Mouse (Mus musculus): Measurements from ENCODE around the gene Abhd2.

The Abhd2 gene

GRCm38 (mm10) chr7:79275345-79275744 lies 2.3 kb downstream of the Abhd2 start:
- ChIA-PET CTCF (interaction anchor here in 1 of 4 experiments (2.8 kb wide), 1 partner anchor 70 kb away, joined by 7 read pairs; no protein-coding TSS in a partner anchor), POLR2A (interaction anchor here in 3 of 4 experiments (0.6 to 8.5 kb wide), 13 partner anchors 10 to 486 kb away, joined by 3 to 99 read pairs (median 3); no protein-coding TSS in a partner anchor)

GRCm38 (mm10) chr7:79278432-79278831 lies 5.4 kb downstream of the Abhd2 start:
- POLR2A ChIA-PET: interaction anchor here in 3 of 4 experiments (0.6 to 11.9 kb wide), 11 partner anchors 8 to 220 kb away, joined by 3 to 102 read pairs (median 5); partner anchors contain the start of gene Mfge8 (in 1 of the 3)

GRCm38 (mm10) chr7:79279376-79280029 lies 6.5 kb downstream of the Abhd2 start:
- CTCF ChIA-PET: interaction anchor here in 3 of 4 experiments (0.5 to 1.9 kb wide), 4 partner anchors 33 to 732 kb away, joined by 3 to 5 read pairs (median 4); no protein-coding TSS in a partner anchor

More at GRCm38 (mm10) chr7:79278432-79278831, 5.4 kb downstream of the Abhd2 start:
- CTCF ChIA-PET: interaction anchor here in 2 of 4 experiments (1.1 to 1.9 kb wide), 3 partner anchors 32 to 220 kb away, joined by 3 to 6 read pairs (median 5); no protein-coding TSS in a partner anchor

GRCm38 (mm10) chr7:79282883-79283670 lies 10.1 kb downstream of the Abhd2 start:
- ChIA-PET CTCF (interaction anchor here in 3 of 4 experiments (0.6 to 2.3 kb wide), 6 partner anchors 22 to 194 kb away, joined by 3 to 9 read pairs (median 4); no protein-coding TSS in a partner anchor), POLR2A (interaction anchor here in 3 of 4 experiments (0.5 to 11.9 kb wide), 16 partner anchors 10 to 136 kb away, joined by 3 to 102 read pairs (median 4); partner anchors contain the start of genes Abhd2 (in 3 of the 3) and Mfge8 (in 1 of the 3))

More at GRCm38 (mm10) chr7:79279376-79280029, 6.5 kb downstream of the Abhd2 start:
- POLR2A ChIA-PET: interaction anchor here in 3 of 4 experiments (0.6 to 11.9 kb wide), 13 partner anchors 8 to 130 kb away, joined by 3 to 102 read pairs (median 5); partner anchors contain the start of gene Mfge8 (in 1 of the 3)

DNA sequence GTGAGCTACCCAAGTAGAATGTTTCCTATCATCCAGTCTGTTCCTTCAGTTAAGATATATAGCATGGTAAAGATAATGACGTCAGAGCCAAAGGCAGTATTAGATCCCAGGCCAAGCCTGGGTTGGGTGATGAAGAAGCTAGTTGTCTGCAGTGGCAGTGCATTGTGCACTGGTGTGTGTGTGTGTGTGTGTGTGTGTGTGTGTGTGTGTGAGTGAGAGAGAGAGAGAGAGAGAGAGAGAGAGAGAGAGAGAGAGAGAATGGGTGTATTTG lies 10.6 kb downstream of the Abhd2 start:
- CTCF ChIA-PET: interaction anchor here in 3 of 4 experiments (0.6 to 2.3 kb wide), 6 partner anchors 22 to 195 kb away, joined by 3 to 9 read pairs (median 4); no protein-coding TSS in a partner anchor
- POLR2A ChIA-PET: interaction anchor here in 3 of 4 experiments (0.5 to 11.9 kb wide), 13 partner anchors 10 to 135 kb away, joined by 3 to 102 read pairs (median 5); partner anchors contain the start of genes Abhd2 (in 3 of the 3) and Mfge8 (in 1 of the 3)

DNA sequence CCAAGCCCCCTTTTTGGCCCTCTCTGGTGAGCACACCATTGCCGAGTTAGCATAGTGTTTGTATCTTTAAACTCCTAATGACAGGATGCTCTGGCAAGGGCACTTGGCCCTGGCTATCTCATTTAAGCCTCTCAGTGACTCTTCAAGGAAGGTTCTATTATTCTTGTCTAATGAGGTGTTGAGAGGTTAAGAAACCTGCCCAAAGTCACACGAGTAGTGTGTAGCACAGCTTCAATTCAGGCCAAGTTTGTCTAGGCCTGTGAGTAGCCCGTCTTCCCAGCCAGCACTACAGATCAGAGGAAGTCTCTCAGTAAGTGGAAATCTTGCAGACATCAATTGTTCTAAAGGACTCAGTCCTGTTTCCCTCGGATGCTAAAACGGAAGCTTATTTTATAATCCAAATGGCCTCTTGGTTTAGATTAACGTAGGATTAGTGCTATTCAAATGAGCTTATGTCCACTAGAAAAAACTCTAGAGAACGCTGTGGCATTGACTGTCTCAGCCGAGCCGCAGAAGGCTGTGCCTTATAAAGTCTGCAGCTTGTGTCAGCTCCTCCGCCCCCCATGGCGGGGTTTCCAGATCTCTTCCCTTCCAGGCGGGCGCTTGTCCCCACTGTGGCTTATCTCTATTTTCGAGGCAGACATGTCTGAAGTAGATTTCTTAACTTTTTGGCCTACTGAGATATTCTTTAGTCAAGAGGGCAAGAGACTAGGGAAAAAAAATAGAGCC lies 11.3 kb downstream of the Abhd2 start:
- CTCF ChIA-PET: interaction anchor here in 3 of 4 experiments (0.8 to 2.3 kb wide), 6 partner anchors 21 to 195 kb away, joined by 3 to 9 read pairs (median 4); no protein-coding TSS in a partner anchor
- POLR2A ChIA-PET: interaction anchor here (0.8 to 11.9 kb wide), 16 partner anchors 9 to 114 kb away, joined by 3 to 102 read pairs (median 4); partner anchors contain the start of gene Abhd2 (in 3 of the 4)

- POLR2A ChIA-PET: interaction anchor here (0.5 to 11.9 kb wide), 11 partner anchors 9 to 65 kb away, joined by 3 to 102 read pairs (median 3); partner anchors contain the start of gene Abhd2 (in 2 of the 4)
- CTCF ChIA-PET: interaction anchor here in 2 of 4 experiments (0.8 to 2.3 kb wide), 3 partner anchors 61 to 65 kb away, joined by 3 to 9 read pairs (median 3); no protein-coding TSS in a partner anchor
Measured at GRCm38 (mm10) chr7:79284889-79285280, 11.9 kb downstream of the Abhd2 start.

GRCm38 (mm10) chr7:79285408-79285807 lies 12.4 kb downstream of the Abhd2 start:
- CTCF ChIA-PET: interaction anchor here in 2 of 4 experiments (0.6 to 2.3 kb wide), 3 partner anchors 21 to 64 kb away, joined by 3 to 9 read pairs (median 3); no protein-coding TSS in a partner anchor
- POLR2A ChIA-PET: interaction anchor here (0.5 to 11.9 kb wide), 9 partner anchors 8 to 64 kb away, joined by 3 to 102 read pairs (median 4); partner anchors contain the start of gene Abhd2 (in 2 of the 4)

DNA sequence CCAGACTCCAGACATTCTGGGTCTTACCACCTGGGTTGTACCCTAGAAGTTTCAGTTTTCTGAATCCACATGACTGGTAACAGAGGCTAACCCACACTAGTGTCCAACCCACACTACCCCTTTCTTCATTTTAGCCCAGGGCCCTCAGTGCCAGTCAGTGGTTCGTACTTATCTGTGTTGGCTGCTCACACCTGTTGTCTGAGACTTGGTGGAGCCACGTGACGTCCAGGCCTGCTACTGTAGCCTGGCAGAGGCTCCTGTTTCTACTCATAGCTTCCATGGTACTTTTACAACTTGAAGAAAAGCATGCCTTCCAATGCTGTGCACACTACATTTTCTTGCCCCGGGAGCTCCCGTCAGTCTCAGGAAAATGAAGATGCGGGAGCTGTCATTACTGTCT lies 14.2 kb downstream of the Abhd2 start:
- ChIA-PET POLR2A (interaction anchor here (0.6 to 11.9 kb wide), 13 partner anchors 8 to 154 kb away, joined by 3 to 102 read pairs (median 3); partner anchors contain the start of genes Abhd2 (in 2 of the 4) and Mfge8 (in 1 of the 4)), CTCF (interaction anchor here in 3 of 4 experiments (0.6 to 1.1 kb wide), 4 partner anchors 12 to 305 kb away, joined by 3 to 5 read pairs (median 3); no protein-coding TSS in a partner anchor)

- ChIA-PET POLR2A (interaction anchor here (0.6 to 11.9 kb wide), 18 partner anchors 9 to 154 kb away, joined by 3 to 102 read pairs (median 3); partner anchors contain the start of genes Abhd2 (in 2 of the 4) and Mfge8 (in 1 of the 4)), CTCF (interaction anchor here in 2 of 4 experiments (0.9 to 1.1 kb wide), 4 partner anchors 11 to 62 kb away, joined by 3 read pairs; no protein-coding TSS in a partner anchor)
Measured at GRCm38 (mm10) chr7:79287928-79288327, 14.9 kb downstream of the Abhd2 start.

DNA sequence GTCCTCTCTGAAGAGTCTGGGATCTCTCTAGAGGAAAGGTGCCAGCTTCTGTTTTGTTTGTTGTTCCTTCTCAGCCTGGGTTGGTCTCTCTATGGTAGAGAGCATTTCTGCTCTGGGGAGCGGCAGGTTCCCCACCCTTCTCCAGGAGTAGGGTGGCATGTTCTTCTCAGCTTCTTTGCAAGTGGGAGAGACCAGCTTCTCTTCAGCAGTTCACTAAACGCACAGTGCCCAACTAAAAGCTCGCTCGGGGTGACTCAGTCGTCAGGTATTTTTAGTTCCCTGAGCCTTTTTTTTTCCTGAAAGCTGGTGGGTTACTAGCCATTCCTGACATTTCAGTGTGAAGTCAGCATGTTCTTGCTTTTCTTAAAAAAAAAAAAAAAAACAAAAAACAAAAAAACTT lies 15.4 kb downstream of the Abhd2 start:
- CTCF ChIA-PET: interaction anchor here in 2 of 4 experiments (0.6 to 1.1 kb wide), 4 partner anchors 11 to 61 kb away, joined by 3 read pairs; no protein-coding TSS in a partner anchor
- POLR2A ChIA-PET: interaction anchor here (0.6 to 11.9 kb wide), 15 partner anchors 9 to 147 kb away, joined by 3 to 102 read pairs (median 3); partner anchors contain the start of gene Abhd2 (in 2 of the 4)

DNA sequence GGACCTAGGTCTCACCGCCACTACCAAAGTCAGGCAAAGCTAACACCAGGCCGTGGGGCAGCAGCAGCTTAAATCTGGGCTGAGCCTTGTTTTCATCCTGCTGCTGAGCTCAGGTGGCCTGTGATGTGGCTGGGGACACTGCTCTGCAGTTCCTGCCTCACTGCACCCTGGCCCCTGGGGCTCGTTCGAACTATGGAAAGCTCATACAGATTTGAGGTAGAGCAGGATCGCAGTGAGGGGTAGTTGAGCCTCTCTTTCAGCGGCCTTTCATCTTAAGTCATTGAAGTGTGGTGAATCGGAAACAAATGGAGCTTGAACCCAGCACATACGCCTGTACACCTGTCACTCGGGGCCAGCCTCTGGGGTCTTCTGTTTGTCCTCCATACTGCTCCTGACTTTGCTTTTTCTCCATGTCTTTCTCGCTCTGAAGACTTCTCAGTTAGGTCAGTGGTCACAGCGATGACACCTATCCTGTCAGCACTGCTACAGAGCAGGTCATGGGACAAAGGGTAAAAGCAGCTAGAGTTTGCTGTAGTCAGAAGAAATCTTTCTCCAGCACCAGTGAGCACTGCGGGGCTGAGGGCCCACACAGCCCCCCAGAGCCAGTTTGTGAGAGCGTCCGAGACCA lies 20.7 kb downstream of the Abhd2 start:
- CTCF ChIA-PET: interaction anchor here in 3 of 4 experiments (0.5 to 1.2 kb wide), 7 partner anchors 9 to 257 kb away, joined by 3 to 21 read pairs (median 4); no protein-coding TSS in a partner anchor
- POLR2A ChIA-PET: interaction anchor here (0.6 to 9.6 kb wide), 20 partner anchors 8 to 398 kb away, joined by 3 to 102 read pairs (median 4); partner anchors contain the start of genes Abhd2 (in 2 of the 4), Aen (in 1 of the 4) and Rlbp1 (in 1 of the 4)

DNA sequence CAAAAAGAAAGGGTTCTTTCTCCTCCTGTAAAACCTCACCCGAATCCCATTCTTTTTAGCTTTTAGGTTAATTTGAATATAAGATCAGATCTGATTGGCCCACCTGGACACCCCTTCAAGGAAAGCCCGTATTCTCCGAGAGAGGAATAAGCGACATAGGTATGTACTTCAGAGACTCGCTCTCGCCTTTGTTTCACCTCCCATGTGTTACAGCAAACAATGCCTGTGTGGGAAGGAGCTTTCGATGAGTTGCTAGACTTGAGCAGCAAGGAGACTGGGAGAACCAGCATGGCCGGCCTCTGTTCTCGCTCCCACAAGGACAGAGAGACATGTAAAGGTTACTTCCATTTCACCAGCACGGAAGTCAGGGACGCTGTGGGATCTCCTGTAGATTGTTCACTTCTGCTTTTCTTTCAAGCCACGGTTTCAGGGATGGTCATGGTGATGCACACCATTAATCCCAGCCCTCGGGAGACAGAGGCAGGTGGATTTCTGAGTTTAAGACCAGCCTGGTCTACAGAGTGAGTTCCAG lies 21.5 kb downstream of the Abhd2 start:
- ChIA-PET POLR2A (interaction anchor here in 3 of 4 experiments (0.6 to 9.6 kb wide), 16 partner anchors 9 to 399 kb away, joined by 3 to 102 read pairs (median 4); partner anchors contain the start of genes Abhd2 (in 2 of the 3), Aen (in 1 of the 3) and Rlbp1 (in 1 of the 3)), CTCF (interaction anchor here in 2 of 4 experiments (0.5 to 1.2 kb wide), 4 partner anchors 17 to 205 kb away, joined by 3 to 21 read pairs (median 6); no protein-coding TSS in a partner anchor)

DNA sequence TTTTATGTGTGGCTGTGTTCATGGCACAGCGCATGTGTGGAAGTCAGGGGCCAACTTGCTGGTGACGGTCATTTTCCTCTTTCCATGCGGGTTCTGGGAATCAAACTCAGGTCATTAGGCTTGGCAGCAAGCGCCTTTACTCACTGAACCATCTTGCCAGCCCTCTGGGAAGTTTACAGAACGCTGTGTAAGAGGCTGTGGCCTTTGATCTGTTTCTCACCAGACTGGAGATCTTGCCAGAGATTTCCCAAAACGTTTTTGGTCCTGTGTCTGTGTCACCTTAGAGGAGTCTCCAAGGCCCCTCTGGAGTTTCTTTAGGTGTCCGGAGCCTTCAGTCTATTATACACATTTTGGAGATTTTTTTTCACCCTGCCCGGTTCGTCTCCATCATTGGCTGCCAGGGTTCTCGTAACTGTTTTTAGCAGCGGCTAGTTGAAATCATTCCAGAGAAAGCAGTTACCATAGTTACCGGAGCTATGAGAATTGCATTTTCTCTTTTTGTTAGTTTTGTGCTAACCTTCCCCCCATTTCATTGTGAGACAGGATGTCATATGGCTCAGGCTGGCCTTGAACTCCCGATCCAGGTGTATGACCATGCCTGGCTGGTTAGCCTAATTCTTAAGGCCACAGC lies 22.3 kb downstream of the Abhd2 start:
- ChIA-PET POLR2A (interaction anchor here in 2 of 4 experiments (0.6 to 9.6 kb wide), 8 partner anchors 12 to 376 kb away, joined by 3 to 102 read pairs (median 6); partner anchors contain the start of gene Abhd2 (in 1 of the 2)), CTCF (interaction anchor here in 2 of 4 experiments (0.6 to 1.2 kb wide), 2 partner anchors 17 to 49 kb away, joined by 3 to 4 read pairs; no protein-coding TSS in a partner anchor)

- POLR2A ChIA-PET: interaction anchor here (0.5 to 9.6 kb wide), 22 partner anchors 11 to 369 kb away, joined by 3 to 102 read pairs (median 3); partner anchors contain the start of gene Abhd2 (in 3 of the 4)
Measured at GRCm38 (mm10) chr7:79298681-79299080, 25.7 kb downstream of the Abhd2 start.

More at GRCm38 (mm10) chr7:79298681-79299080, 25.7 kb downstream of the Abhd2 start:
- CTCF ChIA-PET: interaction anchor here in 3 of 4 experiments (0.6 to 1.6 kb wide), 5 partner anchors 11 to 248 kb away, joined by 3 to 8 read pairs (median 3); no protein-coding TSS in a partner anchor

Data from embryonic stem cell, embryonic (primary cell).